Mouse (Mus musculus): Measurements from ENCODE around the gene 4930402H24Rik.
"Not testable (repeated sequence)": the region's sequence is repeated elsewhere in the genome, so short reads cannot be mapped to it uniquely, and the experiment has no call there.

Gene 4930402H24Rik

GRCm38 (mm10) chr2:130851363-130852246 is 54.6 kb downstream of the 4930402H24Rik start:
- DNase-seq: no peak

DNA sequence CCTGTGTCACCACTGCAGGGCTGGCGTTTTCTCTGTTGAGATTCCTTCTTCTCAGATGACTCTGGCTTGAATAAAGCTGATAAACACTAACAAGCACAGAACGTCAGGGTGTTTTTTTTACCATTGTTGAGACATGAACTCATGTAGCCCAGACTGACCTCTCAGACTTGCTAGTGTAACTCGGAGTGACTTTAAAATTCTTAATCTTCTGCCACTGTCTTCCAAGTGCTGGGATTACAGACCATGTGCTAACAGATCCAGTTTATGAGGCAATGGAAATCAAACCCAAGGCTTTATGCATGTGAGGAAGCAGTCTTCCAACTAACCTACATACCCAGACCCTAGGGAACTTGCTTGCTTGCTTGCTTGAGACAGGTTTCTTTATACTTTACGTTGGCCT is 56.5 kb downstream of the 4930402H24Rik start:
- no peak for DNase-seq

DNA sequence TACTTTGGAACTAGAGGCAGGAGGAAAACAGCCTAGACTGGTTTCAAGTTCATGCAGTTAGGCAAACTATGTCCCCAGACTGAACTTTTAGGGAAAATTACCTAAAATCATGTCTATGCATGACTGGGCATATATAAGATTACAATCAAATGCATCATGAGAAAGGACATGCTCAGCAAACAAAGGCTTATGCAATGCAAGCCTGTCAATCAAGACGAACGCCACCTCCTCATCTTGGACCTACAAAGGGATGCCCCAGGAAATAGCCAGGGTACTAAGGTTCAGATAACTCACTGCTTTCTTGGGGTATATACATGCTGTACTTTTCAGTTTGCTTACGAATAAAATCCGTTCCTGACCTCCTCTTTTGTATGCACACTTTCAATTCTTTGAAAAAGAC is 57.9 kb downstream of the 4930402H24Rik start:
- DNase-seq: no peak

DNA sequence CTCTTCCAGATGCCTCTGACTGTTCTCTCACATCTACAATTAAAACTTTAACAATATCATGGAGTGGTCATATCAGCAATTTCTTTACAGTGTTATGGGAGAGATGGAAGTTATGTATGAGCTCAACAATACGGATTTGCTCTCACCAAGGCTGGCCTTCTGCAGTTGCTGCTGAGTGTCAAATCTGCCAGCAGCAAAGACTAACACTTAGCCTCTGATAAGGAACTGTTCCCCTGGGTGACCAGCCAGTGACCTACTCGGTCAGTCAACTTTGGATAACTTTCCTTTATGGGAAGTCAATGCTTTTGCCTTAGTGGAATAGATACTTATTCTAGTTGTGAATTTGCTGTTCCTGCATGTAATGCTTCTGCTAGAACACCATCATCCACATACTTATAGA is 62.6 kb downstream of the 4930402H24Rik start:
- DNase-seq: no peak

- DNase-seq: peak; percentile 43 to 60
These were observed 65.4 kb downstream of the 4930402H24Rik start for GRCm38 (mm10) chr2:130840846-130841245.

DNA sequence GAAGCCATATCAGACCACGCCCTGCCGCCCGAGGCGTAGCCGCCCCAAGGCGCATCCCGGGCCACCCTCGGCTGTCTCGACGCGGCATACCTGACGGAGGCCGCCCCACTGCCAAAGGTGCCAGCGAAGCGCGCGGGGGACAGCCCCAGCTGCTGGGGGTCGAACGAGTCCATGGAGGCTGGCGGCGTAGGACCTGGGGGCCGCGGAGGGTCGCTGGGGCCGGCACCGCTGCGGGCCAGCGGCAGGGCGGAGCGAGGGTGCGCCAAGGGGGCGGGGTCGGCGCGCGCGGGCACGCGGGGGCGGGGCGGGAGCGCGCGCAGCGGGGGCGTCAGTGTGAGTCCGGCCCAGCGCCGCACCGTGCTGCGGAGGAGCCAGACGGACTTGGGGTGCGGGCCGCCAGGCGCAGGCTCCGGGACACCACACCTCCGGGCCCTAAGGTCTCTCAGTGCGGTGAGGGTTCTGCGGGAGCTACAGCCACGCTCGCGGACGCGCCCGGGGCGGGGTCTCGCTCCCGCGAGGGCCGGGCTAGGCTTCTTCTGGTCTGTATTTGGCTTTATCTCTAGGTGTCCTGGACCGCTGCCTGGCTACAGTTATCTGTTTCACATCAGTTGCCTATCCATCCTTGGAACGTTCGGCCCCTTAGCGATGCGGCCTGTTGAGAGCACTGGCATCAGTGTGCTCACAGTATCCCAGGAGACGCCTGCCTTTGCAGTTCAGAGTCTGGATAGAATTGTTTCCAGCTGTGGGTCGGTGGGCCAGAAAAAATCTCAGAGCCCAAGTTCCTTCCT is 66.1 kb downstream of the 4930402H24Rik start:
- peak; percentile 70 to 71 for DNase-seq

DNA sequence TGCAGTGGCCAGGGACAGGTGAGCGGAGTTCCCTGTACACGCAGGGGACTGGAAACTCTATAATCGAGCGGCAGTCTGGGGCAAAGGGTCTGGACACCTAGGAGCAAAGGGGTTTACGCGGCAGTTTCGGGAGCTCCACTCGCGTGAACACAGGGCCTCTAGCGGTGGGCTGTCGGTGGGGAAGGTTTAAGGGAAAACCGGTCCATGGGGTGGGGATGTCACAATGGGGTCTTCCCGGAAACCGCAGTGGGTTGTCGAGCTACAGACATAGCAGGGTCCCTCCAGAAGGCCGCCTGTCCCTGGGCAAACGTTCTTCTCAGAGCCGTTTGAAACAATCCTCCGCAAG is 66.7 kb downstream of the 4930402H24Rik start:
- DNase-seq: no peak

DNA sequence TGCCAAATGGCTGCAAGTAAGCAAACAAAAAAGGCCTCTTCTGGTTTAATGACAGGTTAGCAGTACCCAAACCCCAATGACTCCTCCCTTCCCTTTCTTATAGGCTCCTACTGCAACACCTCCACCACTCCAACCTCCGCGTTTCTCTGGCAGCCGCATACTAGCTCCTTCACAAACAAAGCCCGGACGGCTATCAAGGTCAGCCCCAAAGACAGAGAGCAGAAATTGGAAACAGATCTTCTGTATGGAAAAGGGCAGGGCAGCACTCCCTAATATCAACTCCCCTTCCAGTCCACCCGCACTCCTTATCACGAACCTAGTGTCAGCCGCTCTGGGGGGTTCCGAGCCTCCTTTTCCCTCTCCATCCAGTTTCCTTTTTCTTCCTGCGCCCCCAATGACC is 67.1 kb downstream of the 4930402H24Rik start:
- DNase-seq: peak; percentile 14 to 42

DNA sequence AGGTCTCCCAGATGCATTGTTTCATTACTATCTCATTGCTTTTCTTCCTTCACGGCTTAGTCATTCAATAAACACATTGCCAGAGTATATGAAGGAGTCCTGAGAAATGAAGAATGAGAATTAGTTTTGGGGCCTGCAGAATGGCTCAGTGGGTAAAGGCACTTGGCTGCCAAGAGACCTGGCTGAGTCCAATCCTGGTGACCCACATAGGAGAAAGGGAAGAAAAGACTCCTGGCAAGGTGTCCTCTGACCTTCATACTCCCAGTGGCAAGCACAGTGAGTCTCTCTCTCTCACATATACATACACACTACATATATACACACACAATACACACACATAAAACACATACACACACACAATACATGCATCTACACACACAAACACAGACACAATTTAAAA is 68.1 kb downstream of the 4930402H24Rik start:
- no peak for DNase-seq

GRCm38 (mm10) chr2:130833699-130834098 is 72.5 kb downstream of the 4930402H24Rik start:
- DNase-seq: no peak

- DNase-seq: peak in 1 of 2 experiments; percentile 11
These were observed 73.6 kb downstream of the 4930402H24Rik start for GRCm38 (mm10) chr2:130832582-130832981.

DNA sequence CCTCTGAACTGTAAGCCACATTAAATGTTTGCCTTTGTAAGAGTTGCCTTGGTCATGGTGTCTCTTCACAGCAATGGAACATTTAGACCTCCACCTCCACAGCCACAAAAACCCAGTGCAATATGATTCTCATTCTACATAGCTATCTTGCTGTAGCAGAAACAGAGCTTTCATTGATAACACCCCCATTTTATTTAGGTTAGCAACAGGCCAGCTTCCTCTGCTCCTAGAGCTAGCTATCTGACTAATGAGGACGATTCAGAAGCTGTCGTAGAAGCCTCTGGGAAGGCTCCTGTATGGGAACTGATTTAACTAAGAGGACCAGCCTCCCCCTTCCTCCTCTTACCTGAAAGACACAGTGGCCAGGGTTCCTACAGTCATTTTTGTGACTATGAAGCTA is 74.2 kb downstream of the 4930402H24Rik start:
- DNase-seq: no peak

DNA sequence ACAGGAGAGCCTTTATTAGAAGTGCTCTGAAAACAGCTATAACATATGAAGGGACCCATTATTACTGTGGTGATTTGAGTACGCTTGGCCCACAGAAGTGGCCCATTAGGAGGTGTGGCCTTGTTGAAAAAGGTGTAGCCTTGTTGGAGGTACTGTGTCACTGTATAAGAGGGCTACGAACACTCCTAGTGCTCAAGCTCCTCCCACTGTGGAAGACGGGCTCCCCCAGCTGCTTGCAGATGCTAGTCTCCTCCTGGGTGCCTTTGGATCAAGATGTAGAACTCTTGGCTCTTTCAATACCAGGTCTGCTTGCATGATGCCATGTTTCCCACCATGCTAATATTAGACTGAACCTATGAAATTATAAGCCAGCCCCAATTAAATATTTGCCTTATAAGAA is 76.0 kb downstream of the 4930402H24Rik start:
- no peak for DNase-seq

DNA sequence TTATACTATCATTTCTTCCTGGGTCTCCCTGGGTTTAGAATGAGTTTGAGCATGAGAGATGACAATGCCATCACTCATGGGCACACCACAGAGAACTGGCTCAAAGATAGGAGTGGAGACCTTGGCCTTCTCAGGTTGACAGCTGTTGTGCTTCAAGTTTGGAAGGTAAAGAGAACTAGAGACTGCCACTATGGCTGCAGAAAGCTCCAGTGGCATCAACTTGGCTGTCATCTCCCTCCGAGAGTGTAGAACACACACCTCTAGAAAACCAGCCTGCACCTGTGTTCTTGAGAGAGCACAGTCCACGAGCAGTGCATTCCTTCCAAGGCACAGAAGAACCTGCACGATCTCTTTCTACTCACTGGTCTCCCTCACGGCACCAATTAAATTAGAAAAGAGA is 76.7 kb downstream of the 4930402H24Rik start:
- DNase-seq: no peak

DNA sequence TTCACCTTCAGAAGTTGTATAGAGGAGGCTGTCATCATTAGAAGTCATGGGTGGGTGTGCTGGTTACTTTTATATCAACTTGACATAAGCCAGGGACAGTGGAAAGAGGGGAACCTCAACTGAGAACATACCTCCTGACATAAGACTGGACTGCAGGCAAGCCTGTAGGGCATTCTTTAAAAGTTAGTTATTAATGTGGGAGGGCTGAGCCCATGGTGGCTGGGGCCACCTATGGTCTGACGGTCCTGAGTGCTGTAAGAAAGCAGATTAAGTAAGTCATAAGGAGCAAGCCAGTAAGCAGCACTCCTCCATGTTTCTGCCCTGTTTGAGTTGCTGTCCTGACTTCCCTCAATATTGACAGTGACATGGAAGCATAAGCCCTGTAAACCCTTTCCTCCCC is 77.5 kb downstream of the 4930402H24Rik start:
- DNase-seq: no peak

DNA sequence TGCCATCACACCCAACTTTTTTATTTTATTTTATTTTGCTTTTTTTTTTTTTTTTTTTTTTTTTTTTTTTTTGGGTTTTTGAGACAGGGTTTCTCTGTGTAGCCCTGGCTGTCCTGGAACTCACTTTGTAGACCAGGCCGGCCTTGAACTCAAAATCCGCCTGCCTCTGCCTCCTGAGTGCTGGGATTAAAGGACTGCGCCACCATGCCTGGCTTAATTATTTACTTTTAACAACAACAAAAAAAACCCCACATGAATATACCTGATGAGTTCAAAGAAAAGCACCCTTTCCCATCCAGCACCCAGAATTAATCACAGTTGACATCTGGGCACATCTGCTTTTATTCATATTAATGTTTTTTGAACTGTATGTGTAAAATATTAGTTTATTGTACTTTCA is 78.1 kb downstream of the 4930402H24Rik start:
- DNase-seq: not testable (repeated sequence)

DNA sequence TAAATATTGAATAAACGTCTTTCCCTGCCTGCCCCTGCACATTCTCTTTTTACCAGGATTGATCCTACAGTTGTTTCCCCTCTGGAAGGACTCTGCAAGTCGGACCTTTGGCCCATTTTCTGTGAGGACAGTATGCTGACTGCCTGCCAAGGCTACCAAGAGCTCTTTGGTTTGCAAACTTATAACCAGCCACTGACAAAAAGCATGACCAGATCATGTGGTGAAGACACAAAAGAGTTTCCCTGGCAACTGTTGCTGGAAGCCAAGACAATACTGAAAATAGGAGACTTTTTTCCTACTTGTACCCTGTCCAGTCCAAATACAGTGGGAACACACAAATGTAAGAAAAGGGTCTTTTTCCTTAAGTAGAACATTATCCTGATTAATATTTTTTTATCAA is 78.8 kb downstream of the 4930402H24Rik start:
- DNase-seq: peak; percentile 40 to 62

GRCm38 (mm10) chr2:130818838-130819647 is 87.2 kb downstream of the 4930402H24Rik start:
- DNase-seq: no peak

DNA sequence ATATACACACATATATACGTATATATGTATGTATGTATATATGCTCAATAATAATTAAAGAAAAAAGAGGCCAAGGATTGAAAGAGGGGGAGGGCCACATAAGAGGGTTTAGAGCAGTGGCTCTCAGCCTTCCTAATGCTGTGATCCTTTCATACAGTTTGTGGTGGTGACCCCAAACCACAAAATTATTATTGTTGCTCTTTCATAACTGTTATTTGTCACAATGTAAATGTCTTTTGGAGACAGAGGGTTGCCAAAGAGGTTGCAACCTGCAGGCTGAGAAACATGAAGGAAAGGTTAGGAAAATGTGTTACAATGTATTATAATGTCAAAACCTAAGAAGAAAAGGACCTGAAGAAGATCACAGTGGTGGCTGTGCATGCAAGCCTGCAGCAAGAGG is 88.3 kb downstream of the 4930402H24Rik start:
- DNase-seq: no peak

DNA sequence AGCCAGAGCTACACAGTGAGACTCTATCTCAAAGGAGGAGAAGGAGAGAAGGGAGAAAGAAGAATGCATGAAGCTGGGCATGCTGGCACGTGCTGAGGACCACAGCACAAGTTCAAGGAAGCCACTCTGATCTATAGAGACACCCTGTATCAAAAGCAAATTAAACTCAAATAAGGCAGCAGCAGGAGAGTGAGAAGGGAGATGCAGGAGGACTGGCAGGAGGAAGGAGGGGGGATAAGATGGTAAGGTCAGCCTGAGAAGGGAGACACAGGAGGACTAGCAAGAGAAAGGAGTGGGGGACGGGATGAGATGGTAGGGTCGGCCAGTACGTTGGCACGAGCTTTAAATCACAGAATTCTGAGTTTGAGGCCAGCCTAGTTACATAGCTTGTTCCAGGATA is 90.0 kb downstream of the 4930402H24Rik start:
- no peak for DNase-seq

DNA sequence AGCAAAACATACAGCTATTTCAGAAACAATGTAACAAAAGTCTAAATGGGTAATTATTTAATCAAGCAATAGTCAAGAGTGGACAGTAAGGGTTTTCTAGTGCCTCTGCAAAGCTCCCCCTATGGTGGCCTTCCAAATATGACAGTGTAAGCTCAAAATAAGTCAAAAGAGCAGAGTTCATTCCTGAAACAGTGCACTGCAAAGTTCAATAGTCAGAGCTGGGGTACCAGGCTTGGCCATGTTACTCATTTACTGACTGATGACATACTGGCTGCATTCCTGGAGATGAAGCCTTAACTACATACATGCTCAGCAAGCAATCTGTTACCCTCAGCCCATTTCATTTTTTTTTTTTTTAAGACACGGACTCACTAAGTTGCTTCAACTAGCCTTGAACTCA is 91.7 kb downstream of the 4930402H24Rik start:
- no peak for DNase-seq

DNA sequence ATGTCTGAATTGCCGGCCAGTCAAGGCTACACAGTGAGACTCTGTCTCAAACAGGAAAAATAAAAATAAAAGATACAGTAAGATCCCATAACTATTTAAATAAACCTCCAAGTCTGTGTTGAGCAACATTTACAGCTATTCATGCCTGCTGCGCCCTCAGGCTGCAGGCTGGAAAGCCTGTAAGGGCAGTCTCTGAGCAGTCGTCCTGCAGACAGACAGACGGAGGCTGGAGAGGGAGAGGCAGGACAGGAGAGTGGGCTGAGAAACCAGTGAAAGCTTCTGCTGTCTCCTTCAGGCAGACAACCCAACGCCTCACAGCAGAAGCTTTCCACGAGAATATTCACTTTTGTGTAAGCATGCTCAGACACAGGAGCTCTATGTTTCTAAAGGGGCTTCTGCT is 92.5 kb downstream of the 4930402H24Rik start:
- DNase-seq: no peak

DNA sequence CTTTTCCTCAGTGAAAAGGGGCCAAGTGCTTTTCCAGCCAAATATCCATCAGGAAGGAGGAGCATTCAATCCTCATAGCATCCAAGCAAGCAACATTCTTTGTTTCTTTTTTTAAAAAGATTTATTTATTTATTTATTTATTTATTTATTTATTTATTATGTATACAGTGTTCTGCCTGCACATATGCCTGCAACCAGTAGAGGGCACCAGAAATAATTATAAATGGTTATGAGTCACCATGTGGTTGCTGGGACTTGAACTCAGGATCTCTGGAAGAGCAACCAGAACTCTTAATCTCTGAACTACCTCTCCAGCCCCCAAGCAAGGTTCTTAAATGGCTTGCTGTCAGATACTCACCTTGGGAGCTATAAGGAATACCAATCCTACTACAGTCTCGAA is 93.7 kb downstream of the 4930402H24Rik start:
- no peak for DNase-seq

Measured in lung, adult 18-20 months (tissue).